Mouse (Mus musculus) ES-Bruce4 (cell line): ENCODE measurements at regions not wholly inside any gene's neighbourhood (a gene's known extent, or its start where the extent isn't known, plus 50 kb on each side); places are given as distances from the start of the nearest gene placed in this dataset.

Experiments
- H3K27ac ChIP-seq: 2 replicates; pipeline ENCODE4 v1.5.1; 2012; ENCODE audit warnings: low read length, inconsistent platforms; ENCODE audit not compliant: insufficient read depth
- H3K27me3 ChIP-seq: 2 replicates; pipeline ENCODE4 v1.6.1; 2012; ENCODE audit warnings: mild to moderate bottlenecking, low read length, inconsistent platforms; ENCODE audit not compliant: control insufficient read depth, poor library complexity, insufficient read depth, severe bottlenecking
- H3K36me3 ChIP-seq: 2 replicates; pipeline ENCODE4 v1.6.1; 2012; ENCODE audit warnings: inconsistent platforms, mild to moderate bottlenecking, low read length, moderate library complexity; ENCODE audit not compliant: control insufficient read depth, poor library complexity, insufficient read depth, severe bottlenecking
- H3K4me1 ChIP-seq: one replicate; pipeline ENCODE4 v1.8.1; 2011; ENCODE audit warnings: low read length; ENCODE audit not compliant: control insufficient read depth, insufficient read depth
- H3K4me3 ChIP-seq: 2 replicates; pipeline ENCODE4 v1.5.1; 2011; ENCODE audit warnings: low read depth, mild to moderate bottlenecking, low read length
- H3K9ac ChIP-seq: 2 replicates; pipeline ENCODE4 v1.6.1; 2012; ENCODE audit warnings: low read depth, mild to moderate bottlenecking, inconsistent platforms; ENCODE audit not compliant: poor library complexity, severe bottlenecking
- H3K9me3 ChIP-seq: replicated peaks from 2 replicates; pipeline ENCODE4 v1.6.1; 2012; ENCODE audit warnings: mild to moderate bottlenecking, low read length, inconsistent platforms; ENCODE audit not compliant: control insufficient read depth, poor library complexity, insufficient read depth, severe bottlenecking
- CTCF ChIP-seq: IDR thresholded peaks from one replicate; pipeline ENCODE4 v1.8.1; 2011; ENCODE audit warnings: low read depth, low read length
- EP300 ChIP-seq: IDR thresholded peaks from 2 replicates; pipeline ENCODE4 v1.6.1; 2011; ENCODE audit warnings: low read depth, low read length; ENCODE audit not compliant: insufficient read depth
- POLR2A ChIP-seq: IDR thresholded peaks from one replicate; pipeline ENCODE4 v1.8.1; 2011; ENCODE audit warnings: low read length; ENCODE audit not compliant: insufficient read depth

DNA sequence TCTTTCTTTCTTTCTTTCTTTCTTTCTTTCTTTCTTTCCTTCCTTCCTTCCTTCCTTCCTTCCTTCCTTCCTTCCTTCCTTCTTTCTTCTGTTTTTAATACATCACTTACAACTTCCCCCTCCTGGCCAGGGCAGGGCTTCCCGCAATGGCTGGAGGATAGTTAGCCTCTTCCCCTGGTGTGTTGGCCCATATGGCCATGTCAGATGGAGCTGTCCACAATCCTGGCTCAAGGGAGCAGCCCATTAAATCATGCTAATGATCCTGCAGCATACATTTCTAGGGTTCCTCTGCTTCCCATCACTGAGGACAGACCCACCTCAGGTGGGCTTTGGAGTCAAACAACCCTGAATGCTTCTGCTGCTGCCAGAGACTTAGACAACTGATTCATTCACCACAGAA, 121.4 kb downstream of the Rps24 start:
- Histone ChIP-seq H3K27me3 (no peaks in the 10 kb centered on the region), H3K36me3 (no peaks in the 10 kb centered on the region)

DNA sequence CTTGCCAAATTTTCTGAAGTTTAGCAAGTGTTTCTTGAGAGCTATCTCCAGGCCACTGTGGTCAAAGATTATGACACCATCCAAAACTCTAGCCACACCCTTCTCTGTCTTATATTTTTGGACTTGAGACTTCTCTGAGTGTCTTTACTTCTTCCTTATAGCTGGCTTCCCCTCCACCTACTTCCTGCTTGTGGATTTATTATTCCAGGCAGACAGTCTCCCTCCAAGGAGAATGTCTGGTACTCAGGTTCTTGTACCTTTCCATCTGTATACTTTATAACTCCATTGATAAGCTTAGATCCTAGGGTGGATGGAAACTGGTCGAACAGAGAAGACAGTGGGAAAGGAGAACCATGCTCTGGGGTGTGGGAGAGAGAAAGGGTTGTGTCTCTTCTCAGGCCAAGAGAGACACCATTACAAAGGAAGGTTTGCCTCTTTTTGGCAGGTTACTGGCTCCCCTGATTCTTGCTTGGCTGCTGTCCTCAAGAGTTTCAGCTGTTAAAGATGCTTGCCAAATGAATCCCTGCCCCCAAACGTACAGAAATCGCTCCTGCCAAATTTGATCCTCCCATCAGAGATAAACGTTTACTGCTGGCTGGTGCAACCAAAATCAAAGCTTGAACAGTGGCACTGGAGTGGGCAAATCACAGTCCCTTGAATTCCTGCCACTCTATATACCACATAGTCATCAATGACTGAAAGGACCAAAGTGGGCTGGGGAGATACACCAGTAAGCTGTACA, 125.5 kb downstream of the Rps24 start:
- Histone ChIP-seq H3K36me3 (no peaks in the 10 kb centered on the region), H3K4me3 (no peak overlapping the region), H3K4me1 (no peaks in the 10 kb centered on the region), H3K9ac (no peak overlapping the region), H3K9me3 (no peaks in the 10 kb centered on the region), H3K27ac (no peak overlapping the region), H3K27me3 (no peaks in the 10 kb centered on the region)
- TF ChIP-seq CTCF (no peak), EP300 (no peak), POLR2A (no peak)

More for the DNA sequence above, 121.4 kb downstream of the Rps24 start:
- H3K9me3 ChIP-seq = no peaks in the 10 kb centered on the region
- H3K4me1 ChIP-seq = no peaks in the 10 kb centered on the region
- TF ChIP-seq EP300 (no peak), CTCF (no peak), POLR2A (no peak)
- H3K9ac ChIP-seq = no peak overlapping the region
- H3K4me3 ChIP-seq = no peak overlapping the region
- H3K27ac ChIP-seq = no peak overlapping the region

DNA sequence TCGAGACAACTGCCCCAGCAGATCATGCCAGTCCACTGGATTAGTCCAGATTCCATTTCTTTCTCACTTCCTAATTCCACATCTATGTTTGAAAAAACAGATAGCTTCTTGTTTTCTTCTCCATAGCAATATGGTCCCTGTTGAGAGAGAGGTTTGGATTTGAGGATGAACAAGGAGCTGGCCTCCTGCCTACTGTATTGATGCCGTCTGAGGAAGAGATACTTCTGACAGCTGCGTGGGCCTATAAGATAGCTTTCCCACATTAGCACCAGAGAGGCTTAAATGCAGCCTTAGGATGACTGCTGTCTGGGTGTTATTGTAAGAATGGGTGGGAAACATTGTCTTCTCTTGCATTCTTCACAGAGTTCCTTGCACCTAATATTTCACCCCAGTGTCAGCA, 128.9 kb downstream of the Rps24 start:
- no peak overlapping the region for H3K9ac ChIP-seq
- H3K9me3 ChIP-seq = no peaks in the 10 kb centered on the region
- TF ChIP-seq EP300 = no peak
- TF ChIP-seq POLR2A = no peak
- TF ChIP-seq CTCF = no peak
- H3K4me3 ChIP-seq = no peak overlapping the region
- H3K36me3 ChIP-seq = no peaks in the 10 kb centered on the region
- H3K4me1 ChIP-seq = no peaks in the 10 kb centered on the region
- H3K27me3 ChIP-seq = no peaks in the 10 kb centered on the region
- H3K27ac ChIP-seq = no peak overlapping the region

DNA sequence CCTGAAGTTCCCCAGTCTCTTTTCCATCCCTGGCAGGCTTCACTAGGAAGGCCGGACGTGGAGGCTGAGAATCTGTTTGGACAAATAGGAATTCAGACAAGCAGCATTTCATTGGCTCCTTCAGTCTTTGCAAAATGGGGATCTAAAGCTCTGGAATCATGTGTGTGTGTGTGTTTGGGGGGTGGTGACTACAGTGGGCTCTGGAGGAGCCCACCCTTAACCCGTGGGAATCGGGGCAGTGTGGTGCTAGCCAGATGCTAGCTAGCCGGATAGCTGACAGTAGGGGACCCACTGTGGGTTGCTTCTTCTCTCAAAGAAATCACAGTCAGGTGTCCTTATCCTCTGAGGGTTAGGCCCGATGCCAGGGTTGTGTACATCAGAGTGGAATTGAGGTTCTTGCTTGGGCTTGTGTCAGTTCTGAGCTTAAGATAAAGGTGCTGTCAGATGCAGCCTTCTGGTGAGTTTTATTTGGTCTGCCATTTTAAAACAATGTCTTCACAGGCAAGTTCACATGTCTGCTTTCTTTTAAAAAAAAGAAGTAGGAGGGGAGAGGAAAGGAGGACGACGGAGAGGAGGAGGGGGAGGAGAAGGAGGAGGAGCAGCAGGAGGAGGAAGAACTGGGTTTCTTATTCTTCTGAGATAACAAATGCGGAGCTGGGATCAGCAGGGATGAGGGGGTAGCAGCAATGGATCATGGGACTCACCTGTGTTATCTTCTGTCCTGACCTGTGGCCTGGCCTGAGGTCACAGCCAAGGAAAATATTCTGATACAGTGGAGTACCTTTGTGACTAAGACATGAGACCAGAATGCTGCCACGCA, 129.6 kb downstream of the Rps24 start:
- Histone ChIP-seq H3K36me3 (no peaks in the 10 kb centered on the region), H3K4me1 (no peaks in the 10 kb centered on the region), H3K4me3 (no peak overlapping the region), H3K9ac (no peak overlapping the region), H3K27me3 (no peaks in the 10 kb centered on the region), H3K9me3 (no peaks in the 10 kb centered on the region), H3K27ac (no peak overlapping the region)
- TF ChIP-seq EP300 = no peak
- TF ChIP-seq POLR2A = no peak
- no peak for TF ChIP-seq CTCF

DNA sequence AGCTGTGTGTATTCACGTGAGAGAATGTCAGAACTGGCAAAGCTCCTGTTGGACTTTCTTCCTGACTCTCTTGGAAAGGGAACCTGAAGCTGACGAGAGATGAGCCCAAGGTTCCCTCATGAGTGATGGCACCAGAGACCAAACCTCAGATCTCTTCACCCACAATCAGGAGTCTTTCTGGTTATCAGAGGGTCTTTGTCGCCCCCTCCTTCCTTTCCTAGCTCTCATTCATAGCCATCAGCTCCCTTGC, 130.1 kb downstream of the Rps24 start:
- Histone ChIP-seq H3K4me3 (no peak overlapping the region), H3K36me3 (no peaks in the 10 kb centered on the region), H3K27ac (no peak overlapping the region), H3K9ac (no peak overlapping the region), H3K27me3 (no peaks in the 10 kb centered on the region), H3K4me1 (no peaks in the 10 kb centered on the region), H3K9me3 (no peaks in the 10 kb centered on the region)
- TF ChIP-seq POLR2A (no peak), CTCF (no peak), EP300 (no peak)

DNA sequence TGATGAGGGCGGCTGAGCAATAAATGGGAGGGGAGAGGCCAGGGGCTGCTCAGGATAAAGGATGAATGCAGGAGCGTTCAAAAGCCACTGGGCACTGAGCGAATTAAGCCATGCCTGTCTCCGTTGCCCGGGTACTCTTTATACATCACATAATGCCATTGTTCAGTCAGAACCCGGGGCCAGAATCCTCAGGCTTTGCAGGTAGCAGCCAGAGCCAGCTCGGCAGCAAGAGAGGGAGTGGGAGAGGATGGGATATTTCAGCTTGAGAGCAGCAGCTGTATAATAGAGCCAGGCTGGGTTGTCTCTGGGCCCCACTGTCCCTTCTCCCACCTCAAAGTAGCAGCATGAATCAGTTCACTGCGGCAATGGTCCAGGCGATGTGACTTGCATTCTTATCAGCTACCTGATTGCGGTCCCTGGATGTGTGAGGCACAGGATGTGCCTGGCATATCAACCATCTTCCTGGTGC, 130.5 kb downstream of the Rps24 start:
- no peak overlapping the region for H3K27ac ChIP-seq
- H3K4me3 ChIP-seq = no peak overlapping the region
- H3K4me1 ChIP-seq = no peaks in the 10 kb centered on the region
- no peaks in the 10 kb centered on the region for H3K36me3 ChIP-seq
- no peaks in the 10 kb centered on the region for H3K9me3 ChIP-seq
- no peak for TF ChIP-seq CTCF
- TF ChIP-seq POLR2A = no peak
- no peak for TF ChIP-seq EP300
- no peaks in the 10 kb centered on the region for H3K27me3 ChIP-seq
- no peak overlapping the region for H3K9ac ChIP-seq
